Mouse (Mus musculus): ENCODE measurements around the gene Il20ra. TPM values are rescaled to one million over a fixed set of nuclear protein-coding genes. Genes with fewer than 3 reads are reported as not detected.

Il20ra gene
- polyA plus RNA-seq, 1 experiment from 2014 or later = 0.05 TPM

DNA sequence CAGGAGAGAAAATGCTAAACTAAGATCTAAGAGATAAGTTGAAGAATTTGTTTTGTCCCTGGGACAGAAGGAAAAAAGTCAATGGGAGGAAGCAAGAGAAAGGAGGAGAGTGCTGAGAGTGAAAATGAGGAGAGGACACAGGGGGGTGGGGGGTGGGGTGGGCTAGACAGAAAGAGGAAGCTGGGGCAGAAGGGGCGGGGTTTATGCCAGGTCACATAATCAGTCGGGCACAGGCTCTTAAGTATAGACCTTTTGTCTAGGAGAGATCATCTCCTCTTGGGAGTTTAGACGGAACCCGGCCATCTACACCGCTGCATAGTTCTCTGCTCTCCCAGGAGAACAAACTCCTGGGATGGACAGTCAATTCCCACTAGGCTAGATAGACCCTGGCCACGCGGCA is 90.6 kb downstream of the Il20ra start:
- WGBS = 85% methylated on average over 7 of the region's 7 CpGs
- no peak overlapping the region for H3K27ac ChIP-seq (ENCODE audit: low read depth, low read length)
- no peaks in the 10 kb centered on the region for H3K9me3 ChIP-seq (ENCODE audit: control insufficient read depth)
- no peaks in the 10 kb centered on the region for H3K4me1 ChIP-seq (replicated peaks; ENCODE audit: control insufficient read depth, insufficient read depth, low read length)
- TF ChIP-seq CTCF (IDR thresholded peaks at IDR 0.05; ENCODE audit: low read depth) = no peak
- no peak for ATAC-seq
- H3K36me3 ChIP-seq (ENCODE audit: control insufficient read depth, insufficient read depth) = no peaks in the 10 kb centered on the region
- H3K4me2 ChIP-seq (replicated peaks; ENCODE audit: low read depth) = no peak overlapping the region
- H3K4me3 ChIP-seq (ENCODE audit: low read depth, low read length) = no peak overlapping the region
- H3K27me3 ChIP-seq (replicated peaks; ENCODE audit: control insufficient read depth, insufficient read depth, low read length) = no peaks in the 10 kb centered on the region
- no peak overlapping the region for H3K9ac ChIP-seq (ENCODE audit: low read depth, low read length)

DNA sequence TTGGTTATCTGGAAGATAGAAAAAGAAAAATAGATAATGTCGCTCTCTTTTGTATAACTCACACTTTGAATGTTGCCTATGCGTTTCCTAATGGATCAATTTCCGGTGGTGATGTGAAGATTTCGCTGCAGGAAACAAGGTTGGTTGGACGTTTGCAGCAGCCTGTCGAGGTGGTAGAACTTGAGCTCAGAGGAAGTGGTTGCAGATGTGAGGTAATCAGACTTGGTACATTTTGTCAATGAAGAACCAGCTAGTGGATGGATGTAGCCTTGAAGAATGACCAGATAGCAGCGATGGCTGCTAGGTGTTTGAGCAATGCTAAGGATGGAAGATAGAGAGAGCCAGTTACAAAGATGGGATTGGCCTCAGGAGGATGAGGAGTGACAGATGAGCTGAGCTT is 92.4 kb downstream of the Il20ra start:
- H3K36me3 ChIP-seq (ENCODE audit: control insufficient read depth, insufficient read depth) = no peaks in the 10 kb centered on the region
- H3K9me3 ChIP-seq (ENCODE audit: control insufficient read depth) = no peaks in the 10 kb centered on the region
- H3K9ac ChIP-seq (ENCODE audit: low read depth, low read length) = no peak overlapping the region
- H3K27me3 ChIP-seq (replicated peaks; ENCODE audit: control insufficient read depth, insufficient read depth, low read length) = no peaks in the 10 kb centered on the region
- no peak overlapping the region for H3K4me2 ChIP-seq (replicated peaks; ENCODE audit: low read depth)
- TF ChIP-seq CTCF (IDR thresholded peaks at IDR 0.05; ENCODE audit: low read depth) = no peak
- 84% methylated on average over 7 of the region's 7 CpGs for WGBS
- no peak overlapping the region for H3K4me3 ChIP-seq (ENCODE audit: low read depth, low read length)
- ATAC-seq = no peak
- H3K27ac ChIP-seq (ENCODE audit: low read depth, low read length) = no peak overlapping the region
- H3K4me1 ChIP-seq (replicated peaks; ENCODE audit: control insufficient read depth, insufficient read depth, low read length) = no peaks in the 10 kb centered on the region

Other genes starting within 250 kb of the Il20ra start
- gene Ifngr1, start 120.6 kb upstream of the Il20ra start, polyA plus RNA-seq (2015; fragmentation: Nextera tagmentation; extraction: Ambion mirVana) = 90.1 and 91.0 TPM in 2 replicates
- 0.12 and 0.18 TPM in 2 replicates for gene Il22ra2, start 90.6 kb upstream of the Il20ra start, polyA plus RNA-seq (2015; fragmentation: Nextera tagmentation; extraction: Ambion mirVana)
- gene Slc35d3, start 138.9 kb downstream of the Il20ra start, polyA plus RNA-seq (2015; fragmentation: Nextera tagmentation; extraction: Ambion mirVana) = 0.58 and 0.61 TPM in 2 replicates
- 61.7 and 63.8 TPM in 2 replicates for gene Pex7, start 195.1 kb downstream of the Il20ra start, polyA plus RNA-seq (2015; fragmentation: Nextera tagmentation; extraction: Ambion mirVana)
- gene Map3k5, start 221.9 kb downstream of the Il20ra start, polyA plus RNA-seq (2015; fragmentation: Nextera tagmentation; extraction: Ambion mirVana) = 1.5 and 1.8 TPM in 2 replicates

Data from intestine, postnatal 0 days (tissue).